Mouse (Mus musculus) E14TG2a.4 (cell line): ENCODE data around the gene Pfkm.

ENCODE experiments used
- H3K27me3 ChIP-seq: 2 replicates; pipeline ENCODE4 v1.6.1; 2014; ENCODE audit warnings: low read length, control low read depth; ENCODE audit not compliant: insufficient read depth
- H3K36me3 ChIP-seq: 2 replicates; pipeline ENCODE4 v1.6.1; 2014; ENCODE audit warnings: low read length, control low read depth; ENCODE audit not compliant: insufficient read depth
- H3K4me1 ChIP-seq: replicated peaks from 2 replicates; pipeline ENCODE4 v1.6.1; 2014; ENCODE audit warnings: low read depth, low read length, control low read depth
- H3K4me3 ChIP-seq: replicated peaks from 2 replicates; pipeline ENCODE4 v1.5.1; 2014; ENCODE audit warnings: mild to moderate bottlenecking, low read length
- H3K9me3 ChIP-seq: 2 replicates; pipeline ENCODE4 v1.6.1; 2014; ENCODE audit warnings: low read length, control low read depth
- CTCF ChIP-seq: conservative IDR thresholded peaks from 2 replicates; pipeline ENCODE4 v1.5.1; 2014; ENCODE audit warnings: low read length
- NANOG ChIP-seq: IDR thresholded peaks from 2 replicates; pipeline ENCODE4 v1.6.1; 2014; ENCODE audit warnings: borderline replicate concordance, low read length, mixed read lengths
- POU5F1 ChIP-seq: IDR thresholded peaks from 2 replicates; pipeline ENCODE4 v1.6.1; 2014; ENCODE audit warnings: low read length, borderline replicate concordance

The Pfkm gene

GRCm38 (mm10) chr15:98093121-98094011, 977 bp downstream of the Pfkm start, which contains the start of gene Senp1:
Gene Senp1, minus strand, starts transcription at chr15:98093744.
- H3K27me3 ChIP-seq = no peaks in the 10 kb centered on the region
- peaks cover 59% of the 10 kb centered on the region for H3K4me1 ChIP-seq
- H3K4me3 ChIP-seq = peak within 1 kb of the TSS; percentile 98
- H3K9me3 ChIP-seq = no peaks in the 10 kb centered on the region
- TF ChIP-seq POU5F1 = no peak
- TF ChIP-seq NANOG = no peak
- no peak for TF ChIP-seq CTCF
- peaks cover 22% of the 10 kb centered on the region for H3K36me3 ChIP-seq

- Histone ChIP-seq H3K4me1 (peaks cover 51% of the 10 kb centered on the region), H3K9me3 (no peaks in the 10 kb centered on the region), H3K36me3 (peaks cover 9% of the 10 kb centered on the region), H3K4me3 (no peak overlapping the region), H3K27me3 (no peaks in the 10 kb centered on the region)
- TF ChIP-seq POU5F1 = no peak
- TF ChIP-seq NANOG = no peak
- TF ChIP-seq CTCF = no peak
Measured at GRCm38 (mm10) chr15:98094905-98095304, 2.5 kb downstream of the Pfkm start.

- Histone ChIP-seq H3K4me1 (peaks cover 46% of the 10 kb centered on the region), H3K4me3 (no peak overlapping the region), H3K9me3 (no peaks in the 10 kb centered on the region), H3K36me3 (peaks cover 9% of the 10 kb centered on the region), H3K27me3 (no peaks in the 10 kb centered on the region)
- TF ChIP-seq CTCF = peak; percentile 72
- no peak for TF ChIP-seq NANOG
- TF ChIP-seq POU5F1 = no peak
Measured at GRCm38 (mm10) chr15:98096957-98097356, 4.6 kb downstream of the Pfkm start.

GRCm38 (mm10) chr15:98098519-98098918, 6.1 kb downstream of the Pfkm start:
- Histone ChIP-seq H3K27me3 (0 out of 2 replicates have a peak, but pooled peaks cover 3% of the 10 kb centered on the region), H3K4me3 (peak overlapping the region; percentile 75), H3K9me3 (no peaks in the 10 kb centered on the region), H3K4me1 (peaks cover 42% of the 10 kb centered on the region), H3K36me3 (peaks cover 9% of the 10 kb centered on the region)
- TF ChIP-seq CTCF = no peak
- TF ChIP-seq POU5F1 = no peak
- TF ChIP-seq NANOG = no peak

- H3K4me1 ChIP-seq = peaks cover 22% of the 10 kb centered on the region
- no peak overlapping the region for H3K4me3 ChIP-seq
- no peaks in the 10 kb centered on the region for H3K9me3 ChIP-seq
- no peak for TF ChIP-seq POU5F1
- no peak for TF ChIP-seq NANOG
- no peak for TF ChIP-seq CTCF
- H3K27me3 ChIP-seq = peaks cover 20% of the 10 kb centered on the region
- H3K36me3 ChIP-seq = no peaks in the 10 kb centered on the region
Measured at GRCm38 (mm10) chr15:98102401-98102800, 10.0 kb downstream of the Pfkm start.

- Histone ChIP-seq H3K36me3 (no peaks in the 10 kb centered on the region), H3K9me3 (no peaks in the 10 kb centered on the region), H3K4me1 (peaks cover 34% of the 10 kb centered on the region), H3K27me3 (peaks cover 20% of the 10 kb centered on the region), H3K4me3 (no peak overlapping the region)
- no peak for TF ChIP-seq POU5F1
- no peak for TF ChIP-seq NANOG
- no peak for TF ChIP-seq CTCF
Measured at GRCm38 (mm10) chr15:98106506-98106905, 14.1 kb downstream of the Pfkm start.

- Histone ChIP-seq H3K36me3 (no peaks in the 10 kb centered on the region), H3K4me3 (peak overlapping the region; percentile 79; the same call in 1 of the 2 replicates), H3K27me3 (peaks cover 20% of the 10 kb centered on the region), H3K4me1 (peaks cover 41% of the 10 kb centered on the region), H3K9me3 (no peaks in the 10 kb centered on the region)
- TF ChIP-seq CTCF (no peak), POU5F1 (no peak), NANOG (no peak)
Measured at GRCm38 (mm10) chr15:98107230-98107629, 14.8 kb downstream of the Pfkm start.

GRCm38 (mm10) chr15:98107703-98108296, 15.4 kb downstream of the Pfkm start:
- peak overlapping the region; percentile 79 for H3K4me3 ChIP-seq
- H3K36me3 ChIP-seq = no peaks in the 10 kb centered on the region
- TF ChIP-seq CTCF (no peak), NANOG (no peak), POU5F1 (no peak)

More at GRCm38 (mm10) chr15:98107703-98108296, 15.4 kb downstream of the Pfkm start:
- H3K9me3 ChIP-seq = no peaks in the 10 kb centered on the region
- H3K4me1 ChIP-seq = peaks cover 47% of the 10 kb centered on the region
- H3K27me3 ChIP-seq = peaks cover 20% of the 10 kb centered on the region
